ENCODE assay signal across 9 mouse cellular contexts in the genomic region with DNA sequence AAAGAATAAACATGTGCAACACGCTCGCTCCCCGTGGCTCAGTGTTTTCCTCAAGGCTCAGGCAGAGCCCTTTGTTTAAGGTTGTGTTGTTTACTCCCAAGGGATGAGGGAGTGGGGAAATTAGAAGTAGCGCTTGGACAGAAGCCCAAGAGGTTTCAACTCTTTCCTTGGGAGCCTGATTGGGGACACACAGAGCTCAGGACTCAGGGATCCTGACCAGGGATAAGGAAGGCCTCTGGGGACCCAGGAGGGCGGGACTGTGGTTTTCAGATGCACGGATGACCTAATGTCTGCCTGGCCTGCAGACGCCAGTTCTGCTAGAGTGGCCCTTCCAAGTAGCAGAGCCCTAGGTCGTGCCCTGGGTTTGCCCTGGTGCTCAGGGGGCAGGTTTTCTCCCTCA. TPM values are rescaled to one million over a fixed set of nuclear protein-coding genes. Genes with fewer than 3 reads are reported as not detected.
DNase-seq lines count a peak whose midpoint lies in the region; ATAC-seq and TF ChIP-seq lines count a peak whose summit lies in the region.
"Had no signal": no experiment of that assay in that cellular context is flagged by ENCODE, and none has a peak within 500 bp of the region (broad histone marks: within the 10 kb centered on the region; RNA-seq: fewer than 3 reads in every experiment).

No protein-coding gene starts in this region.

- TF ChIP-seq CTCF in hindbrain, postnatal 0 days (IDR thresholded peaks at IDR 0.05; ENCODE audit: low read depth) = no peak
- TF ChIP-seq CTCF in midbrain, postnatal 0 days (IDR thresholded peaks at IDR 0.05) = no peak

- H3K4me2 ChIP-seq in hindbrain, postnatal 0 days (ENCODE audit: low read depth, low read length) = no peak overlapping the region
- H3K4me2 ChIP-seq in hindbrain, embryonic 16.5 days (ENCODE audit: low read length) = no peak overlapping the region
- no peak overlapping the region for H3K4me2 ChIP-seq in midbrain, postnatal 0 days (ENCODE audit: low read depth, low read length, poor library complexity, severe bottlenecking)
- H3K4me2 ChIP-seq: midbrain, embryonic 12.5 days had no signal

- H3K4me1 ChIP-seq in hindbrain, postnatal 0 days (ENCODE audit: insufficient read depth, low read length) = no peaks in the 10 kb centered on the region
- no peaks in the 10 kb centered on the region for H3K4me1 ChIP-seq in hindbrain, embryonic 16.5 days (ENCODE audit: control insufficient read depth, insufficient read depth, low read depth, low read length)
- no peaks in the 10 kb centered on the region for H3K4me1 ChIP-seq in midbrain, postnatal 0 days (ENCODE audit: insufficient read depth, low read length)
- H3K4me1 ChIP-seq: midbrain, embryonic 12.5 days had no signal

- H3K4me3 ChIP-seq in hindbrain, postnatal 0 days (ENCODE audit: low read length) = no peak overlapping the region
- H3K4me3 ChIP-seq in hindbrain, embryonic 16.5 days (ENCODE audit: low read length) = no peak overlapping the region
- no peak overlapping the region for H3K4me3 ChIP-seq in midbrain, postnatal 0 days (ENCODE audit: low read depth, low read length)
- H3K4me3 ChIP-seq: midbrain, embryonic 12.5 days had no signal

- H3K9ac ChIP-seq in hindbrain, postnatal 0 days (replicated peaks; ENCODE audit: low read length) = no peak overlapping the region
- H3K9ac ChIP-seq in hindbrain, embryonic 16.5 days (ENCODE audit: low read depth, low read length) = no peak overlapping the region
- no peak overlapping the region for H3K9ac ChIP-seq in midbrain, postnatal 0 days (replicated peaks; ENCODE audit: low read length, poor library complexity, severe bottlenecking)
- H3K9ac ChIP-seq: midbrain, embryonic 12.5 days had no signal

- H3K9me3 ChIP-seq in hindbrain, postnatal 0 days (ENCODE audit: low read length) = no peaks in the 10 kb centered on the region
- no peaks in the 10 kb centered on the region for H3K9me3 ChIP-seq in hindbrain, embryonic 16.5 days (ENCODE audit: control insufficient read depth, low read length)
- no peaks in the 10 kb centered on the region for H3K9me3 ChIP-seq in midbrain, postnatal 0 days (ENCODE audit: low read length)
- H3K9me3 ChIP-seq: midbrain, embryonic 12.5 days had no signal

- no peak overlapping the region for H3K27ac ChIP-seq in hindbrain, postnatal 0 days
- no peak overlapping the region for H3K27ac ChIP-seq in hindbrain, embryonic 16.5 days (ENCODE audit: low read depth, low read length)
- no peak overlapping the region for H3K27ac ChIP-seq in midbrain, postnatal 0 days (ENCODE audit: low read depth, low read length)
- H3K27ac ChIP-seq: midbrain, embryonic 12.5 days had no signal

- no peaks in the 10 kb centered on the region for H3K36me3 ChIP-seq in hindbrain, postnatal 0 days (ENCODE audit: insufficient read depth, low read length)
- no peaks in the 10 kb centered on the region for H3K36me3 ChIP-seq in hindbrain, embryonic 16.5 days (ENCODE audit: control insufficient read depth, insufficient read depth, low read length)
- no peaks in the 10 kb centered on the region for H3K36me3 ChIP-seq in midbrain, postnatal 0 days (ENCODE audit: insufficient read depth, low read length)
- H3K36me3 ChIP-seq: midbrain, embryonic 12.5 days had no signal

- no peak for DNase-seq in hindbrain, postnatal 0 days (ENCODE audit: low spot score)
- DNase-seq in gastrocnemius, adult 18-20 months (ENCODE audit: low spot score) = peak; percentile 87
- DNase-seq in heart, postnatal 36 days = peak; percentile 76 to 79
- DNase-seq in lung, postnatal 4 days = peak; percentile 51 to 75
- DNase-seq in cerebellum, postnatal 10 days = no peak
- DNase-seq in layer of hippocampus, adult 9-10 months (ENCODE audit: low spot score) = no peak
- DNase-seq in midbrain, postnatal 0 days (ENCODE audit: low spot score) = no peak

- no peaks in the 10 kb centered on the region for H3K27me3 ChIP-seq in hindbrain, postnatal 0 days (ENCODE audit: insufficient read depth, low read length)
- H3K27me3 ChIP-seq in hindbrain, embryonic 16.5 days (replicated peaks; ENCODE audit: control insufficient read depth, insufficient read depth, low read length) = no peaks in the 10 kb centered on the region
- H3K27me3 ChIP-seq in midbrain, postnatal 0 days (ENCODE audit: insufficient read depth, low read length) = no peaks in the 10 kb centered on the region
- H3K27me3 ChIP-seq: midbrain, embryonic 12.5 days had no signal

- 56% methylated on average over 8 of the region's 8 CpGs for WGBS in hindbrain, postnatal 0 days
- WGBS in hindbrain, embryonic 16.5 days = 54% methylated on average over 8 of the region's 8 CpGs
- WGBS in midbrain, postnatal 0 days = 61% methylated on average over 8 of the region's 8 CpGs

- intact Hi-C loops in heart, postnatal 36 days (cut with DNase I) = no loop called here

- 0 out of 2 replicates have a peak, but pooled peaks have one; percentile 24 for ATAC-seq in hindbrain, postnatal 0 days
- ATAC-seq in hindbrain, embryonic 16.5 days = no peak
- ATAC-seq in midbrain, postnatal 0 days (ENCODE audit: low FRiP score) = no peak

RNA-seq across cellular contexts. Expression of a gene that starts 24.0 kb away (rescaled TPM):
- total RNA-seq in hindbrain, postnatal 0 days (2014; rRNA removed) = 247 and 254 TPM in 2 replicates
- 196 and 207 TPM in 2 replicates for polyA plus RNA-seq in hindbrain, postnatal 0 days (2015; fragmentation: Nextera tagmentation; extraction: Ambion mirVana)
- 206 and 219 TPM in 2 replicates for polyA plus RNA-seq in hindbrain, embryonic 16.5 days (2015; fragmentation: Nextera tagmentation; extraction: Ambion mirVana)
- total RNA-seq in gastrocnemius, adult 18-20 months (2021) = 100 to 1,000 TPM; 514 to 562 TPM
- 100 to 1,000 TPM; 316 to 318 TPM for total RNA-seq in heart, postnatal 36 days (2021)
- total RNA-seq in midbrain, postnatal 0 days (2014; rRNA removed) = 290 and 293 TPM in 2 replicates
- 221 and 225 TPM in 2 replicates for polyA plus RNA-seq in midbrain, postnatal 0 days (2015; fragmentation: Nextera tagmentation; extraction: Ambion mirVana)

RNA-seq across cellular contexts. Expression of a gene that starts 31.9 kb away (rescaled TPM):
- total RNA-seq in hindbrain, postnatal 0 days (2014; rRNA removed) = 11.0 and 12.4 TPM in 2 replicates
- 8.1 and 10.4 TPM in 2 replicates for polyA plus RNA-seq in hindbrain, postnatal 0 days (2015; fragmentation: Nextera tagmentation; extraction: Ambion mirVana)
- polyA plus RNA-seq in hindbrain, embryonic 16.5 days (2015; fragmentation: Nextera tagmentation; extraction: Ambion mirVana) = 9.1 and 11.0 TPM in 2 replicates
- 1 to 10 TPM; 3.9 to 4.7 TPM for total RNA-seq in gastrocnemius, adult 18-20 months (2021)
- total RNA-seq in heart, postnatal 36 days (2021) = 1 to 10 TPM; 4.4 to 6.3 TPM
- 7.5 and 11.8 TPM in 2 replicates for total RNA-seq in midbrain, postnatal 0 days (2014; rRNA removed)
- polyA plus RNA-seq in midbrain, postnatal 0 days (2015; fragmentation: Nextera tagmentation; extraction: Ambion mirVana) = 6.7 and 6.8 TPM in 2 replicates

RNA-seq across cellular contexts. Expression of a gene that starts 57.9 kb away (rescaled TPM):
- total RNA-seq in hindbrain, postnatal 0 days (2014; rRNA removed) = 0.21 TPM in 1 of 2 replicates, not detected in the other
- polyA plus RNA-seq in hindbrain, postnatal 0 days (2015; fragmentation: Nextera tagmentation; extraction: Ambion mirVana) = 0.91 and 1.3 TPM in 2 replicates
- polyA plus RNA-seq in hindbrain, embryonic 16.5 days (2015; fragmentation: Nextera tagmentation; extraction: Ambion mirVana) = 0.44 and 0.64 TPM in 2 replicates
- not detected for total RNA-seq in gastrocnemius, adult 18-20 months (2021)
- total RNA-seq in heart, postnatal 36 days (2021) = not detected
- total RNA-seq in midbrain, postnatal 0 days (2014; rRNA removed) = not detected in 2 replicates
- 0.21 and 0.31 TPM in 2 replicates for polyA plus RNA-seq in midbrain, postnatal 0 days (2015; fragmentation: Nextera tagmentation; extraction: Ambion mirVana)

Comparison
In these comparisons a context has a peak if more than half of its experiments do, and no peak if none do; other contexts are left out.
1. DNase-seq: peak in gastrocnemius, adult 18-20 months (single experiment), heart, postnatal 36 days (2 of 2) and lung, postnatal 4 days (2 of 2); none in hindbrain, postnatal 0 days (single experiment), cerebellum, postnatal 10 days (0 of 2), layer of hippocampus, adult 9-10 months (single experiment) and midbrain, postnatal 0 days (single experiment).